Mouse (Mus musculus): ENCODE data around the gene Dmrtb1. TPM values are rescaled to one million over a fixed set of nuclear protein-coding genes. Genes with fewer than 3 reads are reported as not detected.

The Dmrtb1 gene
- total RNA-seq, 1 experiment, result 1.7 TPM

GRCm38 (mm10) chr4:107731088-107731465, 47.0 kb upstream of the Dmrtb1 start:
- Histone ChIP-seq H3K9me3 (ENCODE audit: control insufficient read depth, insufficient read depth, low read depth, low read length) (no peaks in the 10 kb centered on the region), H3K27ac (ENCODE audit: insufficient read depth, low read depth, low read length, poor library complexity, severe bottlenecking) (no peak overlapping the region), H3K36me3 (ENCODE audit: control insufficient read depth, insufficient read depth, low read length, poor library complexity, severe bottlenecking) (no peaks in the 10 kb centered on the region), H3K9ac (ENCODE audit: insufficient read depth, low read depth, low read length, poor library complexity, severe bottlenecking) (no peak overlapping the region), H3K4me1 (ENCODE audit: control insufficient read depth in 2 of 2, insufficient read depth in 2 of 2, low read length in 2 of 2, poor library complexity in 1 of 2) (peaks cover 0 to 27% of the 10 kb centered on the region in 2 experiments; a peak in 2 of 4 replicates), H3K4me3 (ENCODE audit: insufficient read depth in 1 of 2, low read depth in 1 of 2, low read length in 2 of 2, poor library complexity in 1 of 2, severe bottlenecking in 1 of 2) (no peak overlapping the region)
- TF ChIP-seq CHD2 (IDR thresholded peaks at IDR 0.05; ENCODE audit: low read depth, low read length), result no peak
- no peak for TF ChIP-seq ZC3H11A (IDR thresholded peaks at IDR 0.05; ENCODE audit: borderline replicate concordance, low read depth, low read length)
- TF ChIP-seq ZNF384 (IDR thresholded peaks at IDR 0.05; ENCODE audit: low read depth, low read length), result no peak
- TF ChIP-seq HCFC1 (IDR thresholded peaks at IDR 0.05; ENCODE audit: borderline replicate concordance, insufficient read depth, low read length), result no peak
- TF ChIP-seq MAFK (IDR thresholded peaks at IDR 0.05; ENCODE audit: insufficient read depth, low read depth, low read length), result no peak
- in situ Hi-C loops (cut with MboI; ENCODE audit: low sequenced_read_pairs in 2 of 2, unreplicated experiment in 2 of 2), result loop anchor here in 1 of 2 experiments (10.0 kb wide), 1 partner anchor 114 kb away; no protein-coding TSS in a partner anchor
- no peak for DNase-seq (ENCODE audit: low read depth, low spot score)

- no peaks in the 10 kb centered on the region for H3K36me3 ChIP-seq (ENCODE audit: control insufficient read depth, insufficient read depth, low read length, poor library complexity, severe bottlenecking)
Observed at GRCm38 (mm10) chr4:107730391-107731087, 46.5 kb upstream of the Dmrtb1 start.

GRCm38 (mm10) chr4:107725432-107725831, 41.4 kb upstream of the Dmrtb1 start:
- in situ Hi-C loops (cut with MboI; ENCODE audit: low sequenced_read_pairs in 2 of 2, unreplicated experiment in 2 of 2), result no loop called here
- Histone ChIP-seq H3K27ac (ENCODE audit: insufficient read depth, low read depth, low read length, poor library complexity, severe bottlenecking) (no peak overlapping the region), H3K36me3 (ENCODE audit: control insufficient read depth, insufficient read depth, low read length, poor library complexity, severe bottlenecking) (no peaks in the 10 kb centered on the region), H3K4me3 (ENCODE audit: insufficient read depth in 1 of 2, low read depth in 1 of 2, low read length in 2 of 2, poor library complexity in 1 of 2, severe bottlenecking in 1 of 2) (no peak overlapping the region), H3K9ac (ENCODE audit: insufficient read depth, low read depth, low read length, poor library complexity, severe bottlenecking) (no peak overlapping the region), H3K4me1 (ENCODE audit: control insufficient read depth in 2 of 2, insufficient read depth in 2 of 2, low read length in 2 of 2, poor library complexity in 1 of 2) (no peaks in the 10 kb centered on the region), H3K9me3 (ENCODE audit: control insufficient read depth, insufficient read depth, low read depth, low read length) (no peaks in the 10 kb centered on the region)
- no peak for TF ChIP-seq ZNF384 (IDR thresholded peaks at IDR 0.05; ENCODE audit: low read depth, low read length)
- DNase-seq (ENCODE audit: low read depth, low spot score), result no peak

More at GRCm38 (mm10) chr4:107730391-107731087, 46.5 kb upstream of the Dmrtb1 start:
- H3K27ac ChIP-seq (ENCODE audit: insufficient read depth, low read depth, low read length, poor library complexity, severe bottlenecking), result no peak overlapping the region
- no peaks in the 10 kb centered on the region for H3K9me3 ChIP-seq (ENCODE audit: control insufficient read depth, insufficient read depth, low read depth, low read length)
- in situ Hi-C loops (cut with MboI; ENCODE audit: low sequenced_read_pairs in 2 of 2, unreplicated experiment in 2 of 2), result loop anchor here in 1 of 2 experiments (10.0 kb wide), 1 partner anchor 114 kb away; no protein-coding TSS in a partner anchor
- TF ChIP-seq ZNF384 (IDR thresholded peaks at IDR 0.05; ENCODE audit: low read depth, low read length) (no peak), MAFK (IDR thresholded peaks at IDR 0.05; ENCODE audit: insufficient read depth, low read depth, low read length) (no peak), HCFC1 (IDR thresholded peaks at IDR 0.05; ENCODE audit: borderline replicate concordance, insufficient read depth, low read length) (no peak), ZC3H11A (IDR thresholded peaks at IDR 0.05; ENCODE audit: borderline replicate concordance, low read depth, low read length) (no peak), CHD2 (IDR thresholded peaks at IDR 0.05; ENCODE audit: low read depth, low read length) (no peak)
- peaks cover 0 to 27% of the 10 kb centered on the region in 2 experiments; a peak in 2 of 4 replicates for H3K4me1 ChIP-seq (ENCODE audit: control insufficient read depth in 2 of 2, insufficient read depth in 2 of 2, low read length in 2 of 2, poor library complexity in 1 of 2)
- no peak for DNase-seq (ENCODE audit: low read depth, low spot score)
- H3K9ac ChIP-seq (ENCODE audit: insufficient read depth, low read depth, low read length, poor library complexity, severe bottlenecking), result no peak overlapping the region
- H3K4me3 ChIP-seq (ENCODE audit: insufficient read depth in 1 of 2, low read depth in 1 of 2, low read length in 2 of 2, poor library complexity in 1 of 2, severe bottlenecking in 1 of 2), result no peak overlapping the region

- Histone ChIP-seq H3K4me1 (ENCODE audit: control insufficient read depth in 2 of 2, insufficient read depth in 2 of 2, low read length in 2 of 2, poor library complexity in 1 of 2) (no peaks in the 10 kb centered on the region), H3K36me3 (ENCODE audit: control insufficient read depth, insufficient read depth, low read length, poor library complexity, severe bottlenecking) (no peaks in the 10 kb centered on the region), H3K4me3 (ENCODE audit: insufficient read depth in 1 of 2, low read depth in 1 of 2, low read length in 2 of 2, poor library complexity in 1 of 2, severe bottlenecking in 1 of 2) (no peak overlapping the region), H3K27ac (ENCODE audit: insufficient read depth, low read depth, low read length, poor library complexity, severe bottlenecking) (no peak overlapping the region), H3K9me3 (ENCODE audit: control insufficient read depth, insufficient read depth, low read depth, low read length) (no peaks in the 10 kb centered on the region), H3K9ac (ENCODE audit: insufficient read depth, low read depth, low read length, poor library complexity, severe bottlenecking) (no peak overlapping the region)
- TF ChIP-seq MAFK (IDR thresholded peaks at IDR 0.05; ENCODE audit: insufficient read depth, low read depth, low read length) (no peak), ZC3H11A (IDR thresholded peaks at IDR 0.05; ENCODE audit: borderline replicate concordance, low read depth, low read length) (no peak), HCFC1 (IDR thresholded peaks at IDR 0.05; ENCODE audit: borderline replicate concordance, insufficient read depth, low read length) (no peak), ZNF384 (IDR thresholded peaks at IDR 0.05; ENCODE audit: low read depth, low read length) (no peak), CHD2 (IDR thresholded peaks at IDR 0.05; ENCODE audit: low read depth, low read length) (no peak)
- in situ Hi-C loops (cut with MboI; ENCODE audit: low sequenced_read_pairs in 2 of 2, unreplicated experiment in 2 of 2), result no loop called here
- no peak for DNase-seq (ENCODE audit: low read depth, low spot score)
Observed at GRCm38 (mm10) chr4:107720043-107720830, 36.2 kb upstream of the Dmrtb1 start.

Data from ES-E14 (cell line).